Mouse (Mus musculus) brain, embryonic 14.5 days (tissue): ENCODE results near the gene Fbrsl1. TPM values are rescaled to one million over a fixed set of nuclear protein-coding genes. Genes with fewer than 3 reads are reported as not detected.

ENCODE experiments used
- DNase-seq: peaks from one replicate; pipeline ENCODE4 v3.0.0-alpha.2; 2011; ENCODE audit warnings: low read depth
- CTCF ChIP-seq: fragments of 200-500 bp; IDR thresholded peaks from 2 replicates; pipeline ENCODE4 v1.5.1; 2012; ENCODE audit warnings: inconsistent platforms, mild to moderate bottlenecking, moderate library complexity, borderline replicate concordance; ENCODE audit not compliant: insufficient read depth, insufficient read length; ENCODE audit errors: extremely low read depth
- POLR2A ChIP-seq: fragments of 200-500 bp; IDR thresholded peaks from 2 replicates; pipeline ENCODE4 v1.6.1; 2012; ENCODE audit warnings: mild to moderate bottlenecking, inconsistent platforms, borderline replicate concordance; ENCODE audit not compliant: poor library complexity, insufficient read depth, insufficient read length, severe bottlenecking; ENCODE audit errors: extremely low read depth
- polyA plus RNA-seq: library from polyadenylated mRNA; depleted of rRNA; stranded (reverse); fragments of >200 nt; gene quantifications from 2 replicates; pipeline ENCODE4 v1.2.3, GENCODE M21; 2012; rRNA removed

The Fbrsl1 gene
- polyA plus RNA-seq: 56.1 and 78.4 TPM in 2 replicates

GRCm38 (mm10) chr5:110448436-110449134, at the start of gene Fbrsl1:
Gene Fbrsl1, minus strand, starts transcription at chr5:110448503.
- TF ChIP-seq POLR2A (peak; percentile 45; the same call in 1 of the 2 replicates), CTCF (no peak)
- DNase-seq: peak; percentile 97

- no peak for DNase-seq
These were observed 49.8 kb upstream of the Fbrsl1 start for GRCm38 (mm10) chr5:110498071-110498470.

GRCm38 (mm10) chr5:110497556-110497955, 49.3 kb upstream of the Fbrsl1 start:
- TF ChIP-seq CTCF: no peak
- no peak for TF ChIP-seq POLR2A
- DNase-seq: no peak

More at GRCm38 (mm10) chr5:110498071-110498470, 49.8 kb upstream of the Fbrsl1 start:
- TF ChIP-seq CTCF: no peak
- TF ChIP-seq POLR2A: no peak

GRCm38 (mm10) chr5:110495051-110495450, 46.7 kb upstream of the Fbrsl1 start:
- TF ChIP-seq CTCF: no peak
- TF ChIP-seq POLR2A: no peak
- DNase-seq: peak; percentile 47

DNA sequence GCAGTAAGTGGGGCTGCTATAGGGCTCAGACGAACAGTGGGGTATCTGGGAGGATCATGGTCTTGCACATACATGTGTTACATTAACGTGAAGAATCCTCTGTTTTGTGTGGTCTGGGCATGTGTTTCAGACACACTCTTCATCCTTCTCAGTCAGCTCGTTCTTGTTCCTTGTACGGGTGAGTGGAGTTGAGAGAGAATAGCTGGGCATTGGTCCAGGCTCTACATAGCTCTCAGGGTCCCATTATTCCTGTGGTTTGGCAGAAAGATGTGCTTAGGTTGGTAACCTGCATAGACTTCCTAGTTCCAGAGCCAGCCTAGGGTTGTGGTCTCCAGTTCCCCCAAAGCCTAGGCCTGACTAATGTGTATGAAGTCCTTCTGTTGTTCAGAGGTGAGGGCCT, 46.1 kb upstream of the Fbrsl1 start:
- no peak for TF ChIP-seq CTCF
- no peak for TF ChIP-seq POLR2A
- peak; percentile 64 for DNase-seq

GRCm38 (mm10) chr5:110493785-110494184, 45.5 kb upstream of the Fbrsl1 start:
- no peak for TF ChIP-seq POLR2A
- peak; percentile 91 for TF ChIP-seq CTCF
- peak; percentile 93 for DNase-seq

- no peak for DNase-seq
- TF ChIP-seq CTCF: no peak
- no peak for TF ChIP-seq POLR2A
These were observed 41.3 kb upstream of the Fbrsl1 start for GRCm38 (mm10) chr5:110489639-110490038.

- TF ChIP-seq CTCF (no peak), POLR2A (no peak)
- DNase-seq: no peak
These were observed 39.6 kb upstream of the Fbrsl1 start for GRCm38 (mm10) chr5:110487943-110488342.

- TF ChIP-seq CTCF: no peak
- no peak for TF ChIP-seq POLR2A
- peak; percentile 93 for DNase-seq
These were observed 38.5 kb upstream of the Fbrsl1 start for GRCm38 (mm10) chr5:110486674-110487334.

GRCm38 (mm10) chr5:110484711-110485110, 36.4 kb upstream of the Fbrsl1 start:
- no peak for DNase-seq
- no peak for TF ChIP-seq CTCF
- TF ChIP-seq POLR2A: no peak

GRCm38 (mm10) chr5:110479228-110479627, 30.9 kb upstream of the Fbrsl1 start:
- no peak for DNase-seq
- TF ChIP-seq CTCF: no peak
- no peak for TF ChIP-seq POLR2A
